Mouse (Mus musculus): ENCODE measurements around the gene Ptcra. TPM values are rescaled to one million over a fixed set of nuclear protein-coding genes. Genes with fewer than 3 reads are reported as not detected.
"Not testable (repeated sequence)": the region's sequence is repeated elsewhere in the genome, so short reads cannot be mapped to it uniquely, and the experiment has no call there.

Ptcra gene
- total RNA-seq, 2 experiments from 2014 or later, result not detected

DNA sequence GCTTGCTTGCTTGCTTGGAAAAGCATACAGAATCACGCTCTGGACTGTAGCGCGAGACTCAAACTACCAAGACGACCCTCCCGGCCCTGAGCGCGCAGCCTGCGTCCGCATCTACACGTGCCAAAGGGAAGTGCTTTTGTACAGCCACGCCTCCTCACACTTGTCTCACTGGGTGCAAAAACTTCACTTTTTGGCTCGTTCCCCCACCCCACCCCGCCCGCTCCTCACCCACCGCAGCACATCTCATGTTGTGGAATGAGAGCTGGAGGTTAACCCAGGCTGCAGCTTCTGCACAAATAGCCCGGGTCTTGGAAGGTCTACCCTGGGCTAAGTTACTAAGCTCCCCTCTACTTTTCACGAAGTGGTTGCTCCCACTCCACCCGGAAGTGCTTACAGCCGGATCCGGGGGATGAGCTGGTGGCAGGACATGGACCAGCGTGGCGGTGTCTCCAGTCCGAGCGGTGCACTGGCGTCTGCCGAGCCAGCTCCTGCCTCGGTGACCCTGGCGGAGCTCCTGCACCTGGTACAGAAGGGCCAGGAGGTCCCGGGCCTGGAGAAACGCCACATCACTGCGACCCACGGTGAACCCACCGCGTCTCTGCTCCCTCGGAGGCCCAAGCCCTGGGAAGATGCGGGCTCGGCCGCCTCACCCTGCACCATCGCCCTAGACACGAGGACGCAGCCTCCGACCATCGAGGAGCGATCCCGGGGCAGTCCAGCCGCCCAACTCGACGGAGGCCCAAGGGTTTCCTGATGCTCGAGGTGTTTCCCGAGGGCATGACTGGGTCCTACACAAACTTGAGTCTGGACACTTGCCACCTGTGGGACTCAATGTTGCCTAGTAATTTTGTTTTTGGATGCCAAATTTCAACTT lies 9.1 kb upstream of the Ptcra start, which contains the start of gene 2310039H08Rik:
TSS of gene 2310039H08Rik (plus strand) at position 232 of the 874 bp plus-strand sequence.
- ATAC-seq (replicated peaks; ENCODE audit: low FRiP score, low TSS enrichment, poor library complexity, severe bottlenecking), result peak; percentile 78

DNA sequence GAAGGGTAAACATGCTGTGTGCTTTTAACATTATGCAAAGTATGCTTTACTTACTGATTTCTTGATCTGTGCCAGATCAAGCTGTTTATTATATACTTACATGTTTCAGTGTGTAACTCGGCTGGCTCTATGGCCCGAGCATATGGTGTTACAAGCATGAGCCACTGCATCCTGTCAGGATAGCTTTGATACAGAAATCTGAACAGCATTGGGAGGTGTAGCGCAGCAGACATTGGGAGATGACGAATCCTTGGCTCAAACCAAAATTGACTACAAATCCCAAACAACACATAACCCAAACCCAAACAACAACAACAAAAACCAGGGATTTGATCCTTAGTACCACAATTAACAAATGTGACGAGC lies 8.5 kb upstream of the Ptcra start:
- ATAC-seq (replicated peaks; ENCODE audit: low FRiP score, low TSS enrichment, poor library complexity, severe bottlenecking), result peak; percentile 5; the same call in 1 of the 2 replicates

DNA sequence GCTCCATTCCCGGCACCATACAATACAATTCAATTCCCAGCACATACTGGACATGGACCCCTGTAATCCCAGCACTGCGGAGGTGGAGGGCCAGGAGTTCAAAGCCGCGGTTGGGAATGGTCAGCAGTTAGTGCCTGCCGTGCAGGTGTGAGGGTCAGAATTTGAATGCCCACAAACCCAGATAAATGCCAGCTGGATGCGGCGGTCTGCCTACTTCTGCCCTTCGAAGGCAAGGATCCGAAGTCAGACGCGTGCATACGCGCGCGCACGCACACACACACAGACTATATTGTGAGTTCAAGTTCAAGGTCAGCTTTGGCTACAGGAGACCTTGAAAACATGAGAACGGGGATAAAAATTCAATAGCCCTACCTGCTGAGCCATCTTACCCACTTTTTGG lies 8.1 kb upstream of the Ptcra start:
- ATAC-seq (replicated peaks; ENCODE audit: low FRiP score, low TSS enrichment, poor library complexity, severe bottlenecking), result no peak

DNA sequence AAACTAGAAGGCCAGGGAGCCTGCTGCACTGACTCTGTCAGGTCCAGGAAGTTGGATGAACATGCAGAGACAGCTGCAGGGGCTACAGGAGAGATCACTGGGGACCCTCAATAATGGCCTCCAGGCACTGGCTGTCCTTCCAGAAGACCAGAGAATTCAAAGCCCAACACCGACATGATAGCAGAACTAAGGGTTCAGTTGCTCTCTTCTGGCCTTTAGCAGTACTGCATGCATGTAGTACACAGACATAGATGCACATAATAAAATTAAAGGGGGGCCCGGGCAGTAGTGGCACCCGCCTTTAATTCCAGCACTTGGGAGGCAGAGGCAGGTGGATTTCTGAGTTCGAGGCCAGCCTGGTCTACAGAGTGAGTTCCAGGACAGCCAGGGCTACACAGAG lies 7.5 kb upstream of the Ptcra start:
- ATAC-seq (replicated peaks; ENCODE audit: low FRiP score, low TSS enrichment, poor library complexity, severe bottlenecking), result 0 out of 2 replicates have a peak, but pooled peaks have one; percentile 33

DNA sequence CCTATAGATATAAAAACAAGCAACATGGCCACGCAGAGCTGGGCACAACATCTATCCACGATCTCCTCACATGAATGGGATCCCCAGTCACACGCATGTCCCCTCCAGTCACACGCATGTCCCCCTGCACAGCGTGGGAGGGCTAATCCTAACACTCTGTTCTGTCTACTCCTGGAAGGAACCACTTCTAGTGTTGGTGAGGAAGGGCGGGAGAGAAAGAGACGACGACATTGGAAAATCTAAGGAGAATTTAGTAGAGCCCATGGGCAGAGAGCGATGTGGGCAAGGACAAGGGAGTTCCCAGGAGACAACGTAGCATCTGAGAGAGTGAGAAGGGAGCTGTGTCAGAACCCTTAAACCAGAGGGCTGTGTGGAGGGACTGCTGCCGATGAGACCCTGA lies 7.0 kb upstream of the Ptcra start:
- no peak for ATAC-seq (replicated peaks; ENCODE audit: low FRiP score, low TSS enrichment, poor library complexity, severe bottlenecking)

DNA sequence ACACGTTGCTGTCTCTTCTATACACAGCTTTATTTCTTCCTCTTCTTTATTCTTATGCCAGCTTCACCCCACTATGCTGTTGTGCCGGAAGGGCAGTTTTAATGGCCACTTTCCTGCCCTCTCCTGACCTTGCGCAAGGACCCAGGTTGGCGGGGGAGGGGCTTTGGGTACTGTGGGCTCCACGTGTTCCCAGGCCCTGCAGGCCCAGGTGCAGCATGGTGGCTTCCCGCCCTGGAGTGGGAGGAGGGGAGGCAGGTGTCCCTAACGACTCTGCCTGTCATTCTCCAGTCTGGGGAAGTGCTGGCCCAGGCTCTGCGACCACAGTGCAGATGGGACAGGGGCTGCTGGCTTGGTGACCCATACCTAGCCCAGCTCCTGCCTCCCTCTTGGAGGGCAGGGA lies 4.4 kb upstream of the Ptcra start:
- ATAC-seq (replicated peaks; ENCODE audit: low FRiP score, low TSS enrichment, poor library complexity, severe bottlenecking), result no peak

DNA sequence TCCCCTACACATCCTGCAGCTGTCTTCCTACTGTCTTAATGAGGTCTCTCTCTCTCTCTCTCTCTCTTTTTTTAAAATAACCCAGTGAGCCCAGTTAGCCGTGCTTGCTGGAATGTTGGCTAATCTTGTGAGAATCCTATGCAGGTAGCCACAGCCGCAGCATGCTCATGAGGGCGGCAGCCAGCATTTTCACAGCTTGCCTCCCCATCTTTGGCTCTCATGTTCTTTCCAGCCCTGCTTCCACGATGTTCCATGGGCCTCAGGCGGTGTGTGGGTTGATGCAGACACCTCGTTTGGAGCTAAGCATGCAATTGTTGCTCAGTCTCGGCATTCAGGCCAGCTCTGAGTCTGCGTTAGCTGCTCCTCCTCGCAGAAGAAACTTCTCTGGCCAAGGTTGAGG lies 1.4 kb upstream of the Ptcra start:
- ATAC-seq (replicated peaks; ENCODE audit: low FRiP score, low TSS enrichment, poor library complexity, severe bottlenecking), result not testable (repeated sequence)

DNA sequence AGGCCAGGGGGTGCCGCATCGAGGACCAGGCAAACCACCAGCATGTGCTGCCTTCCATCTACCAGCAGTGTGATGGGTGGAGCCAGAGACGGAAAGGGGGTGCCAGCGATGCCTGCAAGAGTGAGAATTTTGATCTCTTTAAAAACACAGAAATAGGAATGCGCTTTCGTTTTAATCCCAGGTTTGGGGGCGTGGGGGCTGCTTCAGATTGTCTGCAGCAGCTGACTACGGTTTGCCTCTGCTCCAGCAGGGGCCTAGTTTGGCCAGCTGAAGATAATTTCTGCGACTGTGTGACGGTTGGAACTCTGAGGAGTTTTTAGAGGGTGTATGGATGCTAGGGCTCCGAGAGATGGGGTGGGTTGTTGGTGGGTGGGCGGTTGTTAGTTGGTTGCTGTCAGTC lies 4.8 kb downstream of the Ptcra start:
- no peak for ATAC-seq (replicated peaks; ENCODE audit: low FRiP score, low TSS enrichment, poor library complexity, severe bottlenecking)

DNA sequence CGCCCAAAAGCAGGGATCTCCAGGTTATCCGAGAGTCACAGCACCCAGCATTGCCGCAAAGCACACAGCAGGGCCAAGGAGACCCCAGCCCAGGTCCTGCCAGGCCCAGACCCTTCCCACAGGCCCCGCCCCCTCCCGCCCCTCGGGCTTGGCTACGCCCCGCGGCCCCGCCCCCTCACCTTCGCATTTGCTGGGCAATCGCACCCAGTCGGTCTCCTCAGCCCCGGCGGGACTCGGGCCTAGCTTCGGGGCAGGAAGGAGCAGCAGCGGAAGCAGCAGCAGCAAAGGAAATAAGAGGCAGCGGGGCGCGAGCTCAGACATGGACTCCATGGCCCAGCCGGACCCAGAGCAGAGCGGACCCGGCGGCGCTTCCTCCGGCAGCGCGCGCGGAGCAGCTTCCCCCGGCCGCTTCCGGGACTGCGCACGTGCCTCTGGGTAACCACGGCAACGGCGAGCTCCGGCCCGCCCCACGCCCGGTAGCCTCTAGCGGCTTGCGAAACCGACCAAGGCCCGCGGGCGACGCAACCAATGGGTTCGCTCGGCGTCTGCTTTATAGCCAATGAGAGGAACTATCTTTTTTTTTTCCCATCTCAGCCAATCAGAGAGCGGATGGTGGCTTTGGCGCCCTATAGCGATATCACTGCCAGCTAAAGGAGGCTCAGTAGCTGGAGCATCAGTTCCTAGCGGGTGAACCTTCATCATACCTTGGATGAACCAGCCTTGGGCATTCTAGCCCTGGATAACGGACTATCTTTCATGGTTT lies 11.5 kb downstream of the Ptcra start, which contains the start of gene Cnpy3:
TSS of gene Cnpy3 (minus strand) at position 421 of the 763 bp plus-strand sequence.
- peak; percentile 99 for ATAC-seq (replicated peaks; ENCODE audit: low FRiP score, low TSS enrichment, poor library complexity, severe bottlenecking)

DNA sequence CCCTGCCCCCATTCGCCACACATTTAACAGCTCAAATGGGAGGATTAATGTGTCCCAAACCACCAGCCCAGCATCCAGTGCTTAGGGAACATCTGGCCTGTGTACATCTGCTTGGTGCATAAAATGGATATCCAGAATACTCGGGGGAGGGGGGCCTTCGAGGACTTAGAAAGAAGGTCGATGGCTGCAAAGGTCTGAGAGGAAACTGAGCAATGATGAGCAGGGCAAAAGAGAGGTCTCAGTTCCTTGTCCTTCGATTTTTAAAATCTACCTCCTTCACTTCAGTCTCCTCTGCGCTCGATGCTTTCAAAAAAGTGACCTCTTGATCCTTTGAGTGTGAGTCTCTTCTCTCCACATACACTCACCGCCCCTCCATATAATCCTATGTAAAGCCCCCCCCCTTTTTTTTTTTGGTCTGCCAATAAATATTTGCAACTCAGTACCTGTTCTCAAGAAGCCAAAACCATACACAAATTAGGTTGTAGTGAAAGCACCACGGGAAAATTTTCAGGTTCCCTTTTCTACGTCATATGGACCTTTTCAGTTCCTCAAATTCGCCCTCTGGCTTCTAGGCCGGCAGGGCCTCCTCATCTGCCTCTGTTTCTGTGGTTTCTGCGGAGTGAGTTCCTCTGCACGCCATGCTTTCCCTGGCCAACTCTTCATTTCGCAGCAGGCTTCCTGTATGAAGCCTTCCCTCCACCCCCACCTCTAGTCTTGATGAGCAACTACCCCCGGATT lies 12.3 kb downstream of the Ptcra start:
- ATAC-seq (replicated peaks; ENCODE audit: low FRiP score, low TSS enrichment, poor library complexity, severe bottlenecking), result peak; percentile 34

DNA sequence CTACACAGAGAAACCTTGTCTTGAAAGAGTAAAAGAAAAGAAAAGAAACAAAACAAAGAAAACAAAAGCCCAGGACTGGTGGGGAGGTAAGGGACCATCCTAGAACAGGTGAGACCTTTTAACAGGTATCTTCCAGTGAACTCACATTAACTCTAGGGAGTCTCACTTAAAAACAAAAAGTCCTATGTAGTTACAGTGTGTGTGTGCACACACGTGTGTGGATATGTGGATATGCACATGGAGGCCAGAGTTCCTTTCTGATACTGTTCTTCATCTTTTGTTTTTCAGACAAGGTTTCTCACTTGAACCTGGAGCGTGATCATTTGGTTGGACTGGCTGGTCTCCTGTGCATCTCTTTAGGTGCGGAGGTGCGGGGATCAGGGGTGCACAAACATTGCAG lies 12.9 kb downstream of the Ptcra start:
- ATAC-seq (replicated peaks; ENCODE audit: low FRiP score, low TSS enrichment, poor library complexity, severe bottlenecking), result no peak

DNA sequence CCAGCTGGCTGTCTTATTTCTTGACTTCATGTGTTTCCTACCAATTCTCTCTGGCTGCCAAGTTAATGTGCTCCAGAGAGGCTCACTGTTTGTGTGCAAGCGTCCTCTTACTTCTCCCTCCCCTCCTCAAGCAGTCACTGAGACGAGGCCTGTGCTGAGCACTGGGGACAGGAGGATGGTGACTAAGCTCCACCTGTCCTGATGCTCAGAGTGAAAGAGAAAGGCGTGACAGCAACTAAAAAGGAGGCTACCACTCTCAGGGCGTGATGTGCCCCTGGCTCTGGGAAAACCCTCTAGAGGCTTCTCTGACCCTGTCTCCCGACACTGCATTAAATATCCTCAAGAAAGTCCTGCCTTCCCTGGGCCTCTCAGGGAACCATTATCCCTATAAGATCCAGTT lies 14.2 kb downstream of the Ptcra start:
- ATAC-seq (replicated peaks; ENCODE audit: low FRiP score, low TSS enrichment, poor library complexity, severe bottlenecking), result no peak

DNA sequence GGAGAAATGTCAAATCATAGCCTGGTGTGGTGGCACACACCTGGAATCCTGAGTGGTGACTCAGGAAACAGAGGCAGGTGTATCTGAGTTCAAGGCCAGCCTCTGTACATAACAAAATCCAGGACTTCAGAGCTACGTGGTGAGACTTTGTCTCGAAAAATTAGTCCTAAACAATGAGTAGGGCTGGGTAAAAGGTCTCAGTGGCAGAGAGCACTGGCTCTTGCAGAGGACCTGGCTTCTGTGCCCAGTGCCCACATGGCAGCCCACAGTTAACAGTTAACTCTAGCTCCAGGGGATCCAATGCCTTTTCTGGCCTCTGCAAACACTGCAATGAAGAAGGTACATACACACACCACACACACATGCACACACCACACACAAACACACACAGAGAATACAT lies 15.7 kb downstream of the Ptcra start:
- ATAC-seq (replicated peaks; ENCODE audit: low FRiP score, low TSS enrichment, poor library complexity, severe bottlenecking), result no peak

DNA sequence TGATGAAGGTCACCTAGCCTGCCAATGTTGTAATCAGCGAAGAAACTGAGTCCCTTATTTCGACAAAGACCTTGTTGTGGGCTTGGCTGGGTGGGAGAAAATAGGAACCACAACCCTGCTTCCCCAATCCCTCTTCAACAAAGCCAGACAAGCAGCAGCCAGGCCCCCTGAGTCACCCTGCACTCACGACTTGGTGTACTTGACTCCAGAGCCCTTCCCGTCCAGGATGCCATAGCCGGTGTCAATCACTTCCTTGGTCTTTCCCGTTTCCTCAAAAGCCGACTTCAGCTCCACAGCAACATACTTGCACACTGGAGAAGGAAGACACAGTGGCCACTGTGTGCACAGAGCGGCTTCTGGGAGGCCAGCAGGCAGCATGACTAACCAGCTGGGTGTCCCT lies 16.3 kb downstream of the Ptcra start:
- no peak for ATAC-seq (replicated peaks; ENCODE audit: low FRiP score, low TSS enrichment, poor library complexity, severe bottlenecking)

DNA sequence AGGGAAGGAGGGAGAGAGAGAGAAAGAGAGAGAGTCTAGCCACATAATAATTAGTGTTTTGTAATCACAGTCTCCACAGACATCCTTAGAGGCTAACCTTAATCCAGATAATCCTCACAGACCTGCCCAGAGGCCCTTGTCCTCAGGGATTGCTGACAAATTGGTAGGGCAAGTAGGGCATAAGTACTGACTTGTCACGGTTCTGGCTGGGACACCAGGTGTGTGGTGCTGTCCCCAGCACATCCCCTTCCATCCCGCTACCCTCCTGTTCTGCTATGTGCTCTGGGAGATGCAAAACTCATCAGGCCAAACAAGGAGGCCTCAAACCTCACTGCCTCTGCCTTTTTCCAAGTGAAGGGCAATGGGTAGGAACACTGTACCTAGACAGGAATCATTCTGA lies 18.0 kb downstream of the Ptcra start:
- no peak for ATAC-seq (replicated peaks; ENCODE audit: low FRiP score, low TSS enrichment, poor library complexity, severe bottlenecking)

DNA sequence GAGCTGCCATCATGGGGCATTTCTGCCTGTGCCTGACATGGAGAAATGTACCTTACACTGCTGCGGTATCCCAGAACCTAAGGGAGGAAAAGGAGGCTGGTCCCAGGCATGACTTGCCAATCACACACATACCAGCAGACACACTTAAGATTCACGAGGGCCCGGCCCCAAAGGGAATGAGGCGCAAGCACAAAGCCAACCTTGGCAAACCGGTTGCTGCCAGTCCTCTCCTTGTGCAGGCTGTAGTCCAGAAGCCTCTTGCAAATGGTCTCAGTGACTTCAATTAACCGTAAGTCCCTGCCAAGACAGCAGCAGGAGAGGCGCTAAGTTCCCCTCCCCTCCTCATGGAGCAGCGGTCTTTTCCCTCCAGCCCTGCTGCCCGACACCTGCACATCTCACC lies 20.5 kb downstream of the Ptcra start:
- ATAC-seq (replicated peaks; ENCODE audit: low FRiP score, low TSS enrichment, poor library complexity, severe bottlenecking), result no peak

DNA sequence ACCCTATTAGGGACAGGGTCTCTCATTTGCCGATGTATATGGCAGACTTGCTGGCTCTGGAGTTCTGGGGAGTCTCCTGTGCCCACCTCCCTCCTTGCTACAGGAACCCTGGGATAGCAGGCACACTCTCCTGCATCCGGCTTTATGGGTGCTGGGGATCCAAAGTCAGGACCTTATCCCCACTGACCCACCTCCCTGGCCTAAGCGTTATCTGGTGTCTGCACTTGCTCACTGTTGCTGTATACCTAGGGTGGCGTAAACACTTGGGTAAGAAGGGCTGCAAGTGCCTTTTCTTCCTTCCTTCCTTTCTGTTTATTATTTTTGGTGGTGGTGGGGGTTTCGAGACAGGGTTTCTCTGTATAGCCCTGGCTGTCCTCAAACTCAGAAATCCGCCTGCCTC lies 22.2 kb downstream of the Ptcra start:
- ATAC-seq (replicated peaks; ENCODE audit: low FRiP score, low TSS enrichment, poor library complexity, severe bottlenecking), result no peak

DNA sequence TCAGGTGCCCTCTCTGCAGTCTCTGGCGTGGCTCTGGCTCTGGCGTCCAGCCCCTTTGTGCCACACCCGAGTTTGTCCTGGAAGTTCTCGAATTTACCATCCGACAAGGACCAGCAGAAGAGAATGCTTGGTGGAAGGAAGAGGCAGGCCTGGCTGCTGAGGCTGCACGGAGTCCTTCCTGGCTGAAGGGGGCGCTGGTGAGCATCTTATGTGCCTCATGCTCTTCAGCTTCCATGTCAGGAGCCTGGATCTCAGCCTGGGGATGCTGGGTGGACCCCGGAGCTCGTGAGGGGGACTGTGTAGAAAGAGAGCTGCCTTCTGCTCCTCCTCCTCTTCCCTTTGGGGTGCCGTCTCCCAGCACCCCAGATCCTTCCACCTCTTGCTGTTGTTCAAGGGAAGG lies 27.4 kb downstream of the Ptcra start:
- ATAC-seq (replicated peaks; ENCODE audit: low FRiP score, low TSS enrichment, poor library complexity, severe bottlenecking), result peak; percentile 77

DNA sequence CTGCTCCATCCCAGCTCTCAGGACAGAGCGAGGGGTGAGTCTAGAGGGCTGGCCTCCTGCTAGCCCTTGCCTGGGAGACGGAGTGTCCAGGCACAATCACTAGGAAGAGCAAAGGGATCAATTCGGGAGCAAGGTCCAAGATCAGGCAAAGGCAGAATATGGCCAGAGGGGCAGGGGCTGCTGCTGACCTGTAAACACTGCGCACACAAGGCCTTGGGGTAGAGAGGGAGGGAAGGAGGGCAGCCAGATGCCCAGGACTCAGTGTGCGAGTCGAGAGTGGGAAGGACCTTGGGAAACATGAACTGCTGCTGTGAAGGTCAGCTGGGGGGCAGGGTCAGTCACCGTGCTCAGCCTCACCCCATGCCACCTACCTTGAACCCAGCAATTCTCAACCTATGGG lies 28.2 kb downstream of the Ptcra start:
- ATAC-seq (replicated peaks; ENCODE audit: low FRiP score, low TSS enrichment, poor library complexity, severe bottlenecking), result no peak

DNA sequence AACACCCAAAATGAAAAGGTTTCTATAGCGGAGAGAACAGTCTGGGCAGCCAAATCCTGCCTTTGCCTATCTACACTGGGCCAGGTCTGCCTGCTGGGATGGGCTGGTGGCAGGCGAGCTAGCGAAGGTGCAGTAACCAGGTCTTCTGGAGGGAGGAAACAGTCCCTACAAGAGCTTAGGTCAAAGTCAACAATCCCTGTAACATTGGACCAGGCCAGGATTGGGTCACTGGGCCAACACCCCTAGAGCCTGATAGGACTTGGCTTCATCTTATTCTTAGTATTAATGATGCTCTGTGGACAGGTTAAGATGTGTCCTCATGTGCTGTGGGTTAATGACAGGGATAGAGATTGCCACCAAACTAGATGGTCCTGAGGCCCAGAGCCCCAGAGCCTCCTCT lies 29.5 kb downstream of the Ptcra start:
- no peak for ATAC-seq (replicated peaks; ENCODE audit: low FRiP score, low TSS enrichment, poor library complexity, severe bottlenecking)

All from megakaryocyte-erythroid progenitor cell, adult 5-6 weeks (primary cell).